Mouse (Mus musculus) cerebellum, adult 2 months (tissue): ENCODE measurements around the gene Prim2.

Source experiments
- CTCF ChIP-seq: fragments of 200-500 bp; IDR thresholded peaks from 2 replicates; pipeline ENCODE4 v1.5.1; 2011; ENCODE audit warnings: low read depth, mild to moderate bottlenecking, control low read depth, low read length, moderate library complexity, borderline replicate concordance; ENCODE audit not compliant: insufficient read depth
- POLR2A ChIP-seq: fragments of 200-500 bp; IDR thresholded peaks from 2 replicates; pipeline ENCODE4 v1.6.1; 2011; ENCODE audit warnings: low read length, control low read depth, borderline replicate concordance; ENCODE audit not compliant: insufficient read depth

GRCm38 (mm10) chr1:33680890-33681289 lies 11.3 kb upstream of the Prim2 start:
- TF ChIP-seq CTCF (no peak), POLR2A (no peak)
